Mouse (Mus musculus) right cerebral cortex, postnatal 25 days (tissue): ENCODE measurements around the gene Padi6.

Experiments used
- DNase-seq: peaks from one replicate; pipeline ENCODE4 v3.0.0; 2022

The Padi6 gene

DNA sequence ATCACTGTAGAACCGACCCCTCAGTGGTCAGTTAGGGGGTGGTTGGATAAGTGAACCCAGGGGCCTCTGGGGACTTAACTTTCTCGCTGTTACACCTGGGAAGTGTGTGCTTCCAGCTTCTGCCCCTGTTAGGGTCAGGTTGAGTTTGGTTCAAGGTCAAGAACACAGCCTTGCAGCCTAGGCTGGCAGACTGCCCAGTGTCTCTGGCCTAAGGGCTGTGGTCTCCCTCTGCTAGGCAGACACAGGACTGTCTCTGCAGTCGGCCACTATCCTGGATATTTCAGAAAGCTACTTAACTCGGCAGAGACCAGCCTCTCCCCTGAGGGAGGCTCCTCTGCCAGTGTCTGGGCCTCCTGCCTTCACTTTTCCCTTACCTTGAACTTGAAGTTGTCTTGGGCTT, 38.3 kb downstream of the Padi6 start:
- no peak for DNase-seq

DNA sequence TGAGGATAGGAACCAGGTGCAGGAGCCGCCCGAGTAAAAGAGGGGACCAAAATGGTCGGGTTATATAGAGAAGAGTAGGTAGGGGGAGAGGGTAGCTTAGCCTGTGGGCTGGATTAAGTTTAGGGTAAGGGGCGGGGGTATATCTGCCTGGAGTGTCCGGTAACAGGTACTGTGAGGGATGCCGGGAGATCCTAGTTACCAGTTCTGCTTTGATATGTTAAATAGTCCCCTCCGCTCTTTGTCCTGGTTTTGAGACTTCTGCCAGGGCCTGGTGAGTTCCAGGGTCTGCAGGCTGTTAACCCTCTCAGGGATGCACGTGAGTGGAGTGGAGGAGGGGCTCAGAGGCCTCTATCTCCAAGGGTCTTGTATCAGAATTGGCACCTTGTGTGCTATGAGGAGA, 38.8 kb downstream of the Padi6 start:
- no peak for DNase-seq

- peak; percentile 85 for DNase-seq
Measured at GRCm38 (mm10) chr4:140702611-140703327, 39.7 kb downstream of the Padi6 start.

GRCm38 (mm10) chr4:140701716-140702561, 40.5 kb downstream of the Padi6 start:
- DNase-seq = peak; percentile 38

GRCm38 (mm10) chr4:140701049-140701715, 41.3 kb downstream of the Padi6 start:
- peak; percentile 87 for DNase-seq

GRCm38 (mm10) chr4:140700269-140701018, 42.0 kb downstream of the Padi6 start, which contains the start of gene Rcc2:
Gene Rcc2 (plus strand): TSS chr4:140700541.
- no peak for DNase-seq

- DNase-seq = peak; percentile 73
Measured at GRCm38 (mm10) chr4:140699441-140700127, 42.9 kb downstream of the Padi6 start.

- no peak for DNase-seq
Measured at GRCm38 (mm10) chr4:140695675-140696585, 46.5 kb downstream of the Padi6 start.

GRCm38 (mm10) chr4:140695146-140695545, 47.3 kb downstream of the Padi6 start:
- no peak for DNase-seq

GRCm38 (mm10) chr4:140694551-140695060, 47.8 kb downstream of the Padi6 start:
- DNase-seq = no peak

- no peak for DNase-seq
Measured at GRCm38 (mm10) chr4:140693513-140693912, 48.9 kb downstream of the Padi6 start.

- DNase-seq = no peak
Measured at GRCm38 (mm10) chr4:140691481-140691880, 51.0 kb downstream of the Padi6 start.

GRCm38 (mm10) chr4:140689873-140690655, 52.4 kb downstream of the Padi6 start:
- no peak for DNase-seq

DNA sequence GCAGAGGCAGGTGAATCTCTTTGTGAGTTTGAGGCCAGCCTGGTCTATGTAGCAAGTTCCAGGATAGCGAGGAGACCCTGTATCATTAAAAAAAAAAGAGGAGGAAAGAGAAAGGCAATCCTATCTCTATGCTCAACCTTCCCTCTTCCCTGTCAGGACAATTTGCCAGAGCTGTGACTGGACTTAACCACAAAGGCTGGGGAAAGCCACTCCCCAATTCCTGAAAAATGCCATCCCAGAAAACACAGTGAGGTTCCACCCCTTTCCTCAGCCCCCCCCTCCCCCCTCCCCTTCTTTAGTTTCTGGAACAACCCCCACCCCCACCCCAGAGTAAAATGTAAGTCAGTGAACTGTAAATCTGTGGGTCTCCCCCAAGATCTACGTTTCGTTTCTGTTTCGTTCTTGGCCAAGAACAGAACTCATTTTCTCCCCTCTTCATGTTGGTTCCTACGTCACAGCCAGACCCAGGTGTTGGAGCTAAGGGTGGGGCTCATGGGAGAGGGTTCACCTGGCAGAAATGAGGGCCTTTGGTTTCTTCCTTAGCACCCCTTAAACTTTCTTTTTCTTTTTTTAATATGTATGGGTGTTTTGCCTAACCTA, 53.5 kb downstream of the Padi6 start:
- no peak for DNase-seq

GRCm38 (mm10) chr4:140688044-140688825, 54.2 kb downstream of the Padi6 start:
- DNase-seq = no peak

- DNase-seq = no peak
Measured at GRCm38 (mm10) chr4:140684881-140685303, 57.6 kb downstream of the Padi6 start.

DNA sequence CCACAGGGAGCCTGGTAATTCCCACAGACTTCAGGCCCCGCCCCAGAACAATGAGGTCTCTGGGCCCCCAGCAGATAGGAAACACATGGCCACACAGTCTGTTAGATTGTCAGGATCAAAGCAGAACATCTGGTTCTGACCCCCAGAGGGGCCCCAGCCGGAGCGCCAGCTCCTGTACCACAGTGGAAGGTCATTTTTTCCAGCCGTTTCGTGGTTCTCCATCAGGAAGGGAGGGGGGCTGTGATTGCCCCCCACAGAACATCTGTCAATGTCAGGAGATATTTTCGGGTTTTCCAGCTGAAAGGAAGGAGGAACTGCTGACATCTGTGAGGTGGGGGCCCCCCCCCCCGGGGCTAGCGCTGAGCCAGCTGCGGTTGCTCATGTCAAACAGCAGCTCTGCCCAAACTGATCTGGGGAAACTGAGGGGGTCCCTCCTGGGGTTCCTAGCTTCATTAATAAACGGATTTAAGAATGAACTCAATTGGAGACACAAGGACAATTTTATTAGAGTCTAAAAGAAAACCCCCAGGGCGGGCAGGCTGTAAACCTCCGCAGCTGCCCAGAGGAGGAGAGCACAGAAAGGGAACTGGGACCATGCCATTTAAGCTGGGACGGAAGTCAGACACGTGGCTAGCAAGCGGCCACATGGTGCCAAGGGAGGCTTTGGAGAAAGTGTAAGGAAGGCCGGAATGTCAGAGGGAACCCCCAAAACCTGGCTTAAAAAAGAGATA, 58.1 kb downstream of the Padi6 start:
- DNase-seq = no peak

DNA sequence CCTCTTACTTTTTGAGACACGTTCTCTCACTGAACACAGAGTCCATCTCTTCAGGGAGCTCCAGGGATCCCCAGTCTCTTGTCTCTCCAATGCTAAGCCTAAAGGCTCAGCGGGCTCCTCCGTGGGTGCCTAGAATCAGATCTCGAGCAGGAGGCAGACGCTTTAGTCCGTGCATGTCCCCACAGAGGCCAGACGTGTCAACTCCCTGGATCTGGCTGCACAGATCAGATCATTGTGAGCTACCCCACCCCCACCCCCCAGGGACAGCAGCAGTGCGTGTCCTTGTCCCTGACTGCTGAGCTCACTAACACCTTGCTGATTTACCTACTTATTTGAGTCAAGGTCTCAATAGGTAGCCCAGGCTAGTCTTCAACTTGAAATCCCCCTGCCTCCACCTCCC, 58.8 kb downstream of the Padi6 start:
- no peak for DNase-seq
